Mouse (Mus musculus) intestine, embryonic 14.5 days (tissue): Measurements from ENCODE around the gene 1700025F22Rik. TPM values are rescaled to one million over a fixed set of nuclear protein-coding genes. Genes with fewer than 3 reads are reported as not detected.
"Not testable (repeated sequence)": the region's sequence is repeated elsewhere in the genome, so short reads cannot be mapped to it uniquely, and the experiment has no call there.

Source experiments
- ATAC-seq: fragments of 200-750 bp; cut with Nextera tagmentation; replicated peaks from 2 replicates; pipeline ENCODE4 v1.8.0; 2017; ENCODE audit warnings: low read depth, moderate number of reproducible peaks, moderate TSS enrichment, moderate library complexity; ENCODE audit not compliant: low FRiP score, low TSS enrichment
- DNase-seq: peaks from one replicate; pipeline ENCODE4 v3.0.0-alpha.2; 2018; ENCODE audit warnings: low spot score
- H3K27ac ChIP-seq: fragments of 300-500 bp; sonication (generic); 2 replicates; pipeline ENCODE4 v1.5.1; 2014; ENCODE audit warnings: low read depth, mild to moderate bottlenecking, control low read depth
- H3K27me3 ChIP-seq: fragments of 300-500 bp; sonication (generic); replicated peaks from 2 replicates; pipeline ENCODE4 v1.6.1; 2014; ENCODE audit warnings: low read length, control low read depth; ENCODE audit not compliant: control insufficient read depth, insufficient read depth
- H3K36me3 ChIP-seq: fragments of 300-500 bp; sonication (generic); 2 replicates; pipeline ENCODE4 v1.6.1; 2014; ENCODE audit warnings: low read length, control low read depth; ENCODE audit not compliant: control insufficient read depth, insufficient read depth
- H3K4me1 ChIP-seq: fragments of 300-500 bp; sonication (generic); replicated peaks from 2 replicates; pipeline ENCODE4 v1.6.1; 2014; ENCODE audit warnings: low read length, control low read depth, mixed read lengths; ENCODE audit not compliant: control insufficient read depth, insufficient read depth
- H3K4me2 ChIP-seq: fragments of 300-500 bp; sonication (generic); 2 replicates; pipeline ENCODE4 v1.6.1; 2014; ENCODE audit warnings: low read length
- H3K4me3 ChIP-seq: fragments of 300-500 bp; sonication (generic); 2 replicates; pipeline ENCODE4 v1.5.1; 2014; ENCODE audit warnings: low read depth, low read length, control low read depth, mixed read lengths
- H3K9ac ChIP-seq: fragments of 300-500 bp; sonication (generic); 2 replicates; pipeline ENCODE4 v1.6.1; 2014; ENCODE audit warnings: mild to moderate bottlenecking, low read length
- H3K9me3 ChIP-seq: fragments of 300-500 bp; sonication (generic); 2 replicates; pipeline ENCODE4 v1.6.1; 2016; ENCODE audit warnings: low read length, control low read depth; ENCODE audit not compliant: control insufficient read depth
- WGBS: fragments of 180-500 bp; shearing (Covaris S2); extraction: QIAGEN DNeasy Blood & Tissue Kit; methylation state at CpG from one replicate; pipeline ENCODE4 v1.1.7; 2014; 5-methylcytosine and 5-hydroxymethylcytosine counted together
- polyA plus RNA-seq: library from polyadenylated mRNA; unstranded; fragments of >200 nt; fragmentation: Nextera tagmentation; extraction: Ambion mirVana; gene quantifications from 2 replicates; pipeline ENCODE4 v1.2.1, GENCODE M21; 2014

The 1700025F22Rik gene
- polyA plus RNA-seq = not detected in 2 replicates

DNA sequence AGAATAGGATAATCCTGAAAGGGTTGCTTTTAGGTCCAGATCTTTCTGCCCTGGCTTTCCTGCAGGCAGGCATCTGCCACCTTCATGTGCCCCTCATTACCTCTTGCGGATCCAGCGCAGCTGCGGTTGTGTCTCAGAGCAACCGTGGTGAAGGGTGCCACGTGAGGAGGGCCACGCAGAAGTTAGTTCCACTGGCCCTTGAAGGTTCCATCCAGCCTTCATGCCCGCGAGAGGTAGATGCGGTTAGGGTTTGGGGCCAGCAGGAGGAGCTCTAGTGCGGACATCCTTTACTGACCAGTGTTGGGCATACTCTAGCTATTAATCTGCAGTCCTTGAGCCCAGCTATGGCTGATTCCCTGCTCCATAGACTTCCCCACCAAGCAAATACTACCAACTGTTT, at the start of gene 1700025F22Rik:
Gene 1700025F22Rik (minus strand): TSS at position 149 of the 400 bp plus-strand sequence.
- H3K27me3 ChIP-seq = no peaks in the 10 kb centered on the region
- ATAC-seq (no peak), DNase-seq (no peak)
- 35% methylated on average over 10 of the region's 10 CpGs for WGBS
- H3K4me1 ChIP-seq = no peaks in the 10 kb centered on the region
- no peak within 1 kb of the TSS for H3K4me2 ChIP-seq
- H3K4me3 ChIP-seq = no peak within 1 kb of the TSS
- H3K9me3 ChIP-seq = no peaks in the 10 kb centered on the region
- H3K27ac ChIP-seq = no peak within 1 kb of the TSS
- H3K9ac ChIP-seq = no peak within 1 kb of the TSS
- no peaks in the 10 kb centered on the region for H3K36me3 ChIP-seq

DNA sequence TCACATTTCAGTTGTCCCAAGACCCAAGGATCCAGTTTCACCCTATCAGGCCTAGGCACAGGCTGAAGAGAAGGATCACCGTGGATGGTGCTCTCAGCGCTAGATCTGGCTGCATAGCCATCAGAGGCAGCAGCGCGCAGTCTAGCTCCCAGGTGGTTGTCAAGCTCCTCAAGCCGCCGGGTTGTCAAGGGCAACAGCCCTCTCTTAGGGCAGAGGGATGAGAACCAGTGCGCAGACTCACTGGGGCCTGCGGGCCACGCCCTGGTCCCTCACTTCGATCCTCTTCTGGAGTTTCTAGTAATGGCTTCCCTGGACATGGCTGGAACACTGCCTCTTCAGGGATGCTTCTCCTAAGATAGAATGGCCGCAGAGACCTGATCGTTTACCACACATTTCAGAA, 31.4 kb upstream of the 1700025F22Rik start, which contains the start of gene Ms4a13:
Gene Ms4a13 (minus strand): TSS at position 192 of the 400 bp plus-strand sequence.
- H3K4me3 ChIP-seq = no peak within 1 kb of the TSS
- H3K9me3 ChIP-seq = no peaks in the 10 kb centered on the region
- H3K4me2 ChIP-seq = no peak within 1 kb of the TSS
- 59% methylated on average over 12 of the region's 12 CpGs for WGBS
- H3K27me3 ChIP-seq = no peaks in the 10 kb centered on the region
- no peaks in the 10 kb centered on the region for H3K36me3 ChIP-seq
- DNase-seq (no peak), ATAC-seq (no peak)
- H3K4me1 ChIP-seq = no peaks in the 10 kb centered on the region
- no peak within 1 kb of the TSS for H3K27ac ChIP-seq
- no peak within 1 kb of the TSS for H3K9ac ChIP-seq

DNA sequence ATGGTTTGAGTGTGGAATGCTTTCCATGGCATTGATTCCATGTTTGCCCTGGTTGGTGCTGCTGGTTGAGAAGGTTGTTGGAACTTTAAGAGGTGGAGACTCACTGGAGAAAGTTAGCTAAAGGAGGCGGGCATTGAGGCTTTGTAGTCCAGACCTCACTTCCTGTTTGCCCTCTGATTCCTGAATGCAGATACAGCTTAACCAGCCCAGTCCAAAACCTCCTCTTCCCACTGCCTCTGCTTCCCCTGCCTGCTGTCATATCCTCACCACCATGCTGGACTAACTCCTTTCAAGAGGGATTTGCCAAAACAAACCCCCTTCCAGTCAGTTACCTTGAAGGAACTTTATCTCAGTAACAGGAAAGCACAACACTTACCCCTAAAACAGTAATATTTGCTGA, 27.4 kb upstream of the 1700025F22Rik start:
- no peak for DNase-seq
- Histone ChIP-seq H3K27me3 (no peaks in the 10 kb centered on the region), H3K4me1 (no peaks in the 10 kb centered on the region), H3K9me3 (no peaks in the 10 kb centered on the region), H3K9ac (no peak overlapping the region), H3K4me3 (no peak overlapping the region), H3K4me2 (no peak overlapping the region), H3K27ac (no peak overlapping the region), H3K36me3 (no peaks in the 10 kb centered on the region)
- no peak for ATAC-seq
- 71% methylated on average over 1 of the region's 1 CpGs for WGBS

DNA sequence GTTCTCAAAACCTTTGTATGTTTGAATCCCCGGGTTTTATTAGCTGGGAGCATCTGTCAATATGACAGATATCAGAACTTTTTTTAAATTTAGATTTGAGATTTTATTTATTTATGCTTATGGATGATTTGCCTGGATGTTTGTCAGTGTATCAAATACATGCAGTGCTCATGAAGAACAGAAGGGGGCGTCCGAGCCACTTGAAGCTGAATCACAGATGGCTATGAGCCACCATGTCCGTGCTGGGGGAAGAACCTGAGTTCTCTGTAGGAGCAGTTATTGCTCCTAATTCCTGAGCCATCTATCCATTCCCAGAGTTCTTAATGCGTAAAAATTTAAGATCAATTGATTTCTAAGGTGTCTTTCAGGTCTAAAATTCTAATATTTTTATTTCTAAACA, 19.0 kb upstream of the 1700025F22Rik start:
- 23% methylated on average over 5 of the region's 5 CpGs for WGBS
- no peaks in the 10 kb centered on the region for H3K36me3 ChIP-seq

DNA sequence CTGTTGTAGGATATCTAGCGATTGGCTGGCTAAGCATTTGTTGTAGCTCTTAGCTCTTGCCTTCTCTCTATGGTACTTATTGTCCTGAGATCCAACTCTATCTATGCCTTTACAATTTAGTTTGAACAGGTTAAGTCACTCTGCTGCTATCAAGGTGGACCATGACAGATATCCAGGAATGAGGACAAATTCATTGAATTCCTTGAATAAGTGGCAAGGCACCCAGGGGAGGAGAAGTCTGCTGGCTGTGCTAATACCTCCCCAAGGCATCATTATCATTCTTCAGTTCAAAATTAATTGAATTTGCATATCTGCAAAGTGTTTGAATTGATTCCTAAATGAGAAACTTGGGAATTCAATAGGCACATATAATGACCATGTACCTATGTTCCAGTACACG, 12.3 kb upstream of the 1700025F22Rik start:
- Histone ChIP-seq H3K4me1 (no peaks in the 10 kb centered on the region), H3K9ac (no peak overlapping the region), H3K36me3 (no peaks in the 10 kb centered on the region), H3K27me3 (no peaks in the 10 kb centered on the region), H3K4me3 (no peak overlapping the region), H3K27ac (no peak overlapping the region), H3K4me2 (no peak overlapping the region), H3K9me3 (no peaks in the 10 kb centered on the region)
- ATAC-seq (no peak), DNase-seq (no peak)
- WGBS = 64% methylated on average over 2 of the region's 2 CpGs

More for the DNA sequence above, 19.0 kb upstream of the 1700025F22Rik start:
- no peak for ATAC-seq
- Histone ChIP-seq H3K27ac (no peak overlapping the region), H3K9ac (no peak overlapping the region), H3K9me3 (no peaks in the 10 kb centered on the region), H3K4me2 (no peak overlapping the region), H3K27me3 (no peaks in the 10 kb centered on the region), H3K4me1 (no peaks in the 10 kb centered on the region), H3K4me3 (no peak overlapping the region)
- DNase-seq = no peak

DNA sequence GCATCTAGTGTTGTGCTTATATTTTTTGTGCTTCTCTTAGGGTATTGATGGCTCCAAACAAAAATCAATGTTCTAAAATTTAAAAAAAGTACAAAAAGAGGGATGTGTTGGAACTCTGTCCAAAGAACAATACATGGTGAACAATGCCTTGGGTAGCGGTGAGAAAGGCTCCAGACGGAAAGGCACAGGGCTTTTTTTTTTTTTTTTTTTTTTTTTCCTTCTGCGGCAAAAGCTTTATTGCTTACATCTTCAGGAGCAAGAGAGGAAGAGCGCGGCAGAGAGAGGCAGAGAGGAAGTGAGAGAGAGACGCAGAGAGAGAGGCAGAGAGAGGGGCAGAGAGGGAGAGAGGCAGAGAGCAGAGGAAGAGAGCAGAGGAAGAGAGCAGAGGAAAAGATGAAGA, 7.2 kb downstream of the 1700025F22Rik start:
- not testable (repeated sequence) for H3K4me1 ChIP-seq, H3K27ac ChIP-seq, H3K4me3 ChIP-seq, ATAC-seq, H3K27me3 ChIP-seq, H3K9ac ChIP-seq, H3K9me3 ChIP-seq, H3K4me2 ChIP-seq, DNase-seq, H3K36me3 ChIP-seq
- whole genome bisulfite sequencing = 88% methylated on average over 6 of the region's 6 CpGs

DNA sequence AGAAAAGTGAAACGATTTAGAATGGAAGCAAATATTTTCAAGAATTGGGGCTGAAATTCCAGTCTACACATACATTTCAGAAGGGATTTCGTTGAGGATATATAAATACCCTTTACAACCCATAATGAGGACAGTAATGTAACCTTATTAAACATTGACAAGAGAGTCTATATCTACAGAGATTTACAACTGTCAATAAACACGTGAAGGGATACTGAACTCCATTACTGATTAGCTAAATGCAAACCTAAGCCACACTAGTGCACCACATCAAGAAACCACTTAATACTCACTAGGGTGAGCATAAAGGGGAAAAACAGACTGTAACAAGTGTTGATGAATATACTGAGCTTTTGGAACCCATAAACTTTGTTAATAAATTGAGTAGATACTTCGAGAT, 29.8 kb downstream of the 1700025F22Rik start:
- ATAC-seq = no peak
- 63% methylated on average over 4 of the region's 4 CpGs for WGBS
- DNase-seq = no peak

DNA sequence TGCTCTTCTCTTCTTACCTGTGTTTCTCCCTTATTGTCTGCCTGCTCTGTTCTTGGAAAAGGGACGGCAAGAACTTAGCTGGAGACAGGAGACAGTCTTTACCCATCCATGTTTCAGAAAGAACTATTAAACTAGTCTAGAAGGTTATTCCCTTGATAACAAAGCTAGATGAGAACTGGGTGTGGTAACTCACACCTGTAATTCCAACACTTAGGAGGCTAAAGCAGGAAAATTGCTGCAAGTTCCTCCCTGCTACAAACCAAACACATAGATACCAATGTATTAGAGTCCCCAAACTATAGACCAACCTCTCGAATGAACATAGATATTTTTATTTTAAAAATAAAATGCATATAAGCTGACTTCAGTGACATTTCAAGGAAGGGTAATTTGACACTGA, 30.3 kb downstream of the 1700025F22Rik start:
- no peak overlapping the region for H3K27ac ChIP-seq
- no peaks in the 10 kb centered on the region for H3K4me1 ChIP-seq
- H3K9me3 ChIP-seq = no peaks in the 10 kb centered on the region
- DNase-seq (no peak), ATAC-seq (no peak)
- 80% methylated on average over 2 of the region's 2 CpGs for WGBS
- H3K36me3 ChIP-seq = no peaks in the 10 kb centered on the region
- no peaks in the 10 kb centered on the region for H3K27me3 ChIP-seq
- H3K9ac ChIP-seq = no peak overlapping the region
- no peak overlapping the region for H3K4me3 ChIP-seq
- H3K4me2 ChIP-seq = no peak overlapping the region

More for the DNA sequence above, 29.8 kb downstream of the 1700025F22Rik start:
- Histone ChIP-seq H3K4me3 (no peak overlapping the region), H3K9ac (no peak overlapping the region), H3K4me2 (no peak overlapping the region), H3K4me1 (no peaks in the 10 kb centered on the region), H3K27ac (no peak overlapping the region), H3K27me3 (no peaks in the 10 kb centered on the region), H3K9me3 (no peaks in the 10 kb centered on the region), H3K36me3 (no peaks in the 10 kb centered on the region)

DNA sequence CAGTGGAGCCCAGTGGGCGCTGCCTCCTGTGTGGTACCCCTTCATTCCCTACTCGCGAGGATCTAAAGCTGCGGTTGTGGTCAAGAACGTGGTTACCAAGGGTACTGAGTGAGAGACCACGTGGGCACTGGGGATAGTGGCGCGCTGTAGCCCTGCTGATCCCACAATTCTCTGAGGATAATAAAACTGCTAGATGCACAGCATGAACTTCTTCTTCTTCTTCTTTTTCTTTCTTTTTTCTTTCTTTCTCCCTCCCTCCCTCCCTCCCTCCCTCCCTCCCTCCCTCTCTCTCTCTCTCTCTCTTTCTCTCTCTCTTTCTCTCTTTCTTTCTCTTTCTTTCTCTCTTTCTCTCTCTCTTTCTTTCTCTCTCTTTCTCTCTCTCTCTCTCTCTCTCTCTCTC, 34.3 kb downstream of the 1700025F22Rik start, which contains the start of gene 1700017D01Rik:
Gene 1700017D01Rik (minus strand): TSS at position 101 of the 400 bp plus-strand sequence.
- H3K36me3 ChIP-seq = not testable (repeated sequence)

More for the DNA sequence above, 34.3 kb downstream of the 1700025F22Rik start, which contains the start of gene 1700017D01Rik:
- WGBS = 82% methylated on average over 8 of the region's 8 CpGs
- not testable (repeated sequence) for H3K4me2 ChIP-seq, DNase-seq, H3K27ac ChIP-seq, H3K4me1 ChIP-seq, H3K27me3 ChIP-seq, ATAC-seq, H3K9ac ChIP-seq, H3K4me3 ChIP-seq, H3K9me3 ChIP-seq
